Mouse (Mus musculus): ENCODE data around the gene Fam162b.

GRCm38 (mm10) chr10:51614826-51615590, 24.7 kb upstream of the Fam162b start:
- TF ChIP-seq CTCF (IDR thresholded peaks at IDR 0.05; ENCODE audit: insufficient read depth, low read length), result no peak
- TF ChIP-seq POLR2A (IDR thresholded peaks at IDR 0.05; ENCODE audit: borderline replicate concordance, extremely low read depth, low read depth, low read length), result no peak
